Mouse (Mus musculus) kidney, postnatal 0 days (tissue): ENCODE data around the gene Slc25a39. TPM values are rescaled to one million over a fixed set of nuclear protein-coding genes. Genes with fewer than 3 reads are reported as not detected.
"Not testable (repeated sequence)": the region's sequence is repeated elsewhere in the genome, so short reads cannot be mapped to it uniquely, and the experiment has no call there.

Experiments
- ATAC-seq: fragments of 200-750 bp; cut with Nextera tagmentation; replicated peaks from 2 replicates; pipeline ENCODE4 v1.8.0; 2017; ENCODE audit warnings: low read depth, moderate number of reproducible peaks, moderate TSS enrichment, moderate library complexity; ENCODE audit not compliant: low FRiP score
- DNase-seq: peaks from one replicate; pipeline ENCODE4 v3.0.0-alpha.2; 2016; ENCODE audit warnings: low spot score
- H3K27ac ChIP-seq: fragments of 300-500 bp; sonication (generic); 2 replicates; pipeline ENCODE4 v1.5.1; 2014; ENCODE audit warnings: mild to moderate bottlenecking
- H3K27me3 ChIP-seq: fragments of 300-500 bp; sonication (generic); 2 replicates; pipeline ENCODE4 v1.6.1; 2014; ENCODE audit warnings: low read length, mixed read lengths; ENCODE audit not compliant: insufficient read depth
- H3K36me3 ChIP-seq: fragments of 300-500 bp; sonication (generic); 2 replicates; pipeline ENCODE4 v1.6.1; 2014; ENCODE audit warnings: low read length, mixed read lengths; ENCODE audit not compliant: insufficient read depth
- H3K4me1 ChIP-seq: fragments of 300-500 bp; sonication (generic); replicated peaks from 2 replicates; pipeline ENCODE4 v1.6.1; 2014; ENCODE audit warnings: antibody characterized with exemption, low read length, mixed read lengths; ENCODE audit not compliant: insufficient read depth
- H3K4me2 ChIP-seq: fragments of 300-500 bp; sonication (generic); 2 replicates; pipeline ENCODE4 v1.6.1; 2014; ENCODE audit warnings: mild to moderate bottlenecking, low read length, moderate library complexity, mixed read lengths
- H3K4me3 ChIP-seq: fragments of 300-500 bp; sonication (generic); replicated peaks from 2 replicates; pipeline ENCODE4 v1.5.1; 2014; ENCODE audit warnings: low read depth, low read length
- H3K9ac ChIP-seq: fragments of 300-500 bp; sonication (generic); 2 replicates; pipeline ENCODE4 v1.6.1; 2014; ENCODE audit warnings: low read depth, low read length
- H3K9me3 ChIP-seq: fragments of 300-500 bp; sonication (generic); replicated peaks from 2 replicates; pipeline ENCODE4 v1.6.1; 2016; ENCODE audit warnings: low read length, inconsistent platforms, mixed read lengths
- CTCF ChIP-seq: IDR thresholded peaks from 2 replicates; pipeline ENCODE4 v1.5.1; 2016; ENCODE audit warnings: antibody characterized with exemption, low read depth, mild to moderate bottlenecking, moderate library complexity
- WGBS: fragments of 180-500 bp; shearing (Covaris S2); extraction: QIAGEN DNeasy Blood & Tissue Kit; methylation state at CpG from one replicate; pipeline ENCODE4 v1.1.7; 2014; 5-methylcytosine and 5-hydroxymethylcytosine counted together
- polyA plus RNA-seq: library from polyadenylated mRNA; unstranded; fragments of >200 nt; fragmentation: Nextera tagmentation; extraction: Ambion mirVana; gene quantifications from 2 replicates; pipeline ENCODE4 v1.2.1, GENCODE M21; 2015

Slc25a39 gene
- polyA plus RNA-seq, 1 experiment from 2014 or later, result 352 TPM

GRCm38 (mm10) chr11:102369263-102369662 lies 38.5 kb downstream of the Slc25a39 start:
- Histone ChIP-seq H3K27me3 (no peaks in the 10 kb centered on the region), H3K9ac (no peak overlapping the region), H3K9me3 (no peaks in the 10 kb centered on the region), H3K27ac (no peak overlapping the region), H3K36me3 (no peaks in the 10 kb centered on the region), H3K4me3 (no peak overlapping the region), H3K4me2 (no peak overlapping the region), H3K4me1 (0 out of 2 replicates have a peak, but pooled peaks cover 4% of the 10 kb centered on the region)
- WGBS, result 59% methylated on average over 4 of the region's 4 CpGs
- no peak for TF ChIP-seq CTCF
- DNase-seq, result no peak
- peak; percentile 52; the same call in 1 of the 2 replicates for ATAC-seq

DNA sequence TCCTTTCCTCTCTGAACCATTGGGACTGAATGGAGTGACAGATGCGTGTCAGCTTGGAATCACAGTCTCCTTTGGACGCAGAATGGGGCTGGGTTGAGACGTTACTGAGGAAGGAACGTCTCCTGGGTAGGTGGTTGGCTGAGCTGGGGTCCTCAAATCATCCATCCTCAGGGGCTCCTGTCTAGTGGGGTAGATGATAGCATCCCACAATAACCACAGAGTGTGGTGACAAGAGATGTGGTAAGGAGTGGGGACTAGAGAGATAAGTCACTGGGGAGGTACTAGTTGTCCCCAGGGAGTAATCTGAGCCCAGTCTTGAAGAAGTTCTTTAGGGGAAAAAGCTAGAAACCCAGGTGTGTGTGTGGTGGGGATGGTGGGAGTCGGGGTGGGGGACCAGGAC lies 39.4 kb downstream of the Slc25a39 start:
- H3K9me3 ChIP-seq, result no peaks in the 10 kb centered on the region
- no peak for TF ChIP-seq CTCF
- H3K27me3 ChIP-seq, result no peaks in the 10 kb centered on the region
- 0 out of 2 replicates have a peak, but pooled peaks cover 4% of the 10 kb centered on the region for H3K4me1 ChIP-seq
- ATAC-seq (no peak), DNase-seq (no peak)
- no peaks in the 10 kb centered on the region for H3K36me3 ChIP-seq
- H3K4me3 ChIP-seq, result no peak overlapping the region
- 82% methylated on average over 5 of the region's 5 CpGs for WGBS
- H3K27ac ChIP-seq, result no peak overlapping the region
- H3K9ac ChIP-seq, result no peak overlapping the region
- no peak overlapping the region for H3K4me2 ChIP-seq

DNA sequence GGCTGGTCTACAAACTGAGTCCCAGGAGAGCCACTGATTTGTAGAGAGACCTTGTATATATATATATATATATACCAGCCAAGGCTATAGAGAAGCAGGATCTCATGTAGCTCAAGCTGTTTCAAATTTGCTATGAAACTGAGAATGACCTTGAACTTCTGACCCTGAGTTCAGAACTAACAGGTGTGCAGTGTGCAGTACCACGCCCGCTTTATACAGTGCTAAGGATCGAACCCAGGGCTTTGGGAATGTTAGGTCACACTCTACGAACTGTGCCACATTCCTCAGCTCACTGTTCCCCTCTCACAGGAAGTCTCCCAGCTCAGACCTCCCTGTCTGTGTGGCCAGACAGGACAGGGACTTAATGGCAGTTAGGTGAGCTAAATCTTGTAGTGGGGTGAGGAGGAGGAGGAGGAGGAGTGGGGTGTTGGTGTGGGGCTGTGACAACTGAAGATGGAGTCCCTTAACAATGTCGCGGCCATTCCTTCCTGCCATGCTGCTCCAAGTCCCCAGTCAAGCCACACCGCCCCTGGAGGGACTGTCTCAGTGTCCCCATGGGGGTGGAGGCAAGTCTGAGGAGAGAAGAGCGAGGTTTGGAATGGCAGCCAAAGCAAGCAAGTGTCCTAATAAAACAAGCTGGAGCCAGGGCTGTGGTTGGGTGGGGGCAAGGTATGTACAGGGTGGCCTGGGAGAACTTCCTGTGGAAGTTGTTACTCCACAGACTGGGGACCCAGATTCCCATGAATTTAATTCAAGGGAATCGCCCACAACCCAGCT lies 40.1 kb downstream of the Slc25a39 start:
- Histone ChIP-seq H3K9me3 (no peaks in the 10 kb centered on the region), H3K27ac (no peak overlapping the region), H3K36me3 (no peaks in the 10 kb centered on the region), H3K27me3 (no peaks in the 10 kb centered on the region), H3K4me2 (no peak overlapping the region), H3K9ac (no peak overlapping the region), H3K4me1 (0 out of 2 replicates have a peak, but pooled peaks cover 4% of the 10 kb centered on the region), H3K4me3 (no peak overlapping the region)
- no peak for DNase-seq
- no peak for ATAC-seq
- no peak for TF ChIP-seq CTCF
- WGBS, result 67% methylated on average over 9 of the region's 9 CpGs

DNA sequence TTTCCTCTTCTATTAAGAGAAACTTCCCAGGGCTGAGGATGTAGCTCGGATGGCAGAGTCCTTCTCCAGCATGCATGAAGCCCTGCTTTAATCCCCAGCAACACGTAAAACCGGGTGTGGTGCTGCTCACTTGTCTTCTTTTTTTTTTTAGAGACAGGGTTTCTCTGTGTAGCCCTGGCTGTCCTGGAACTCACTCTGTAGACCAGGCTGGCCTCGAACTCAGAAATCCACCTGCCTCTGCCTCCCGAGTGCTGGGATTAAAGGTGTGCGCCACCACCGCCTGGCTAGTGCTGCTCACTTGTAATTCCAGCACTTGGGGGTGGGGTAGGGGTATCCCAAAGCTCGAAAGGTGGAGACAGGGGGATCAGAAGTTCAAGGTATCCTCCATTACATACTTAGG lies 41.6 kb downstream of the Slc25a39 start, which contains the start of gene Slc4a1:
Gene Slc4a1, minus strand, starts transcription at position 101 of the 400 bp plus-strand sequence.
- DNase-seq, H3K36me3 ChIP-seq, H3K4me2 ChIP-seq, H3K27ac ChIP-seq, H3K4me3 ChIP-seq, H3K4me1 ChIP-seq, H3K27me3 ChIP-seq, H3K9me3 ChIP-seq, ATAC-seq, H3K9ac ChIP-seq: not testable (repeated sequence)
- WGBS, result 83% methylated on average over 7 of the region's 8 CpGs

- Histone ChIP-seq H3K4me3 (no peak overlapping the region), H3K4me2 (no peak overlapping the region), H3K4me1 (0 out of 2 replicates have a peak, but pooled peaks cover 4% of the 10 kb centered on the region), H3K36me3 (no peaks in the 10 kb centered on the region), H3K9me3 (no peaks in the 10 kb centered on the region), H3K27me3 (no peaks in the 10 kb centered on the region), H3K27ac (no peak overlapping the region), H3K9ac (no peak overlapping the region)
- no peak for DNase-seq
- whole genome bisulfite sequencing, result 43% methylated on average over 4 of the region's 4 CpGs
- ATAC-seq, result no peak
- no peak for TF ChIP-seq CTCF
Measured at GRCm38 (mm10) chr11:102365699-102366098, 42.0 kb downstream of the Slc25a39 start.

DNA sequence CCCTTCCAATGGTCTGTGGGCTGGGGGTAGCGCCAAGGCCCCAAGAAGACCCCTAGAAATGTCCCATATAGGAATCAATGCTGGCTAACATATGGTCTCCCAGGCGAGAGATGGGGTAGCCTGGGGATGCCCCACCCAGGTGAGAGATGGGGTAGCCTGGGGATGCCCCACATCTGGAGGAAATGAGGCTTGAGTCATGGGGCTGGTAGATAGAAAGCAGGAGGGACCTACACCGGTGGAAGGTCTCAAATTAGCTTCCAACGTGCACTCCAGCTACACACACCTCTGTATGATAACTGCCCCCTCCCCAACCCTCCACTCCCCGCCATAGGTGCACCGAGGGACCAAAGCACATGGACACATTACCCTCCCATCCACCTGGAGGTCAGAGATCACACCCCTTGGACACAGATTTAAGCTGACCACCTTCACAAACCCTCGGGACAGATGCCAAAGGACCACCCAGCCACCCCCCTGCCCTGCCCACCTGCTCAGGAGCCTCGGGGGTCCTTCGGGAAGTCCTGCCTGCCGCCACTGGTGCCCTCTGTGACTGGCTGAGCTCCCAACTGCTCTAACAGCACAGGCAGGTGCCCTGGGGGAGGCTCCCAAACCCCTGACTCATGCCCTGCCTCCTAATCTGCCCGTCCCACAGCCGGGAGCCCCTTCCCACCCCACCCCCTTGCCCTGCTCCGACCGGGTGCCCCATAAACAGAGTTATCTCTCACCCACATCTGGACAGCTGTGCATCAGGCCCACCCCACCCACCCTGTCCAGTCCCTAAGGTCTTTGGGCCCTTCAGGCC lies 43.0 kb downstream of the Slc25a39 start:
- TF ChIP-seq CTCF, result no peak
- no peaks in the 10 kb centered on the region for H3K27me3 ChIP-seq
- 64% methylated on average over 14 of the region's 14 CpGs for WGBS
- 0 out of 2 replicates have a peak, but pooled peaks cover 4% of the 10 kb centered on the region for H3K4me1 ChIP-seq
- ATAC-seq (no peak), DNase-seq (no peak)
- H3K9me3 ChIP-seq, result no peaks in the 10 kb centered on the region
- no peaks in the 10 kb centered on the region for H3K36me3 ChIP-seq
- H3K4me3 ChIP-seq, result no peak overlapping the region
- H3K4me2 ChIP-seq, result no peak overlapping the region
- H3K27ac ChIP-seq, result no peak overlapping the region
- H3K9ac ChIP-seq, result no peak overlapping the region
